Mouse (Mus musculus) embryonic facial prominence, embryonic 14.5 days (tissue): ENCODE results near the gene Ap1s3. TPM values are rescaled to one million over a fixed set of nuclear protein-coding genes. Genes with fewer than 3 reads are reported as not detected.

ENCODE experiments used
- ATAC-seq: fragments of 200-750 bp; cut with Nextera tagmentation; 2 replicates; pipeline ENCODE4 v1.8.0; 2017; ENCODE audit warnings: low read depth, moderate number of reproducible peaks, moderate TSS enrichment
- DNase-seq: peaks from one replicate; pipeline ENCODE4 v3.0.0-alpha.2; 2015; ENCODE audit warnings: low spot score
- H3K27ac ChIP-seq: fragments of 300-500 bp; sonication (generic); replicated peaks from 2 replicates; pipeline ENCODE4 v1.5.1; 2014; ENCODE audit warnings: low read depth, mild to moderate bottlenecking, low read length, moderate library complexity
- H3K27me3 ChIP-seq: fragments of 300-500 bp; sonication (generic); replicated peaks from 2 replicates; pipeline ENCODE4 v1.6.1; 2014; ENCODE audit warnings: low read length; ENCODE audit not compliant: control insufficient read depth, insufficient read depth
- H3K36me3 ChIP-seq: fragments of 300-500 bp; sonication (generic); 2 replicates; pipeline ENCODE4 v1.6.1; 2014; ENCODE audit warnings: low read length, mixed read lengths; ENCODE audit not compliant: control insufficient read depth, insufficient read depth
- H3K4me1 ChIP-seq: fragments of 300-500 bp; sonication (generic); 2 replicates; pipeline ENCODE4 v1.6.1; 2014; ENCODE audit warnings: antibody characterized with exemption, low read length; ENCODE audit not compliant: control insufficient read depth, insufficient read depth
- H3K4me2 ChIP-seq: fragments of 300-500 bp; sonication (generic); 2 replicates; pipeline ENCODE4 v1.6.1; 2014; ENCODE audit warnings: low read depth, mild to moderate bottlenecking, low read length, moderate library complexity, mixed read lengths
- H3K4me3 ChIP-seq: fragments of 300-500 bp; sonication (generic); 2 replicates; pipeline ENCODE4 v1.5.1; 2014; ENCODE audit warnings: low read depth, mild to moderate bottlenecking, low read length
- H3K9ac ChIP-seq: fragments of 300-500 bp; sonication (generic); 2 replicates; pipeline ENCODE4 v1.6.1; 2014; ENCODE audit warnings: low read depth, mild to moderate bottlenecking, low read length, moderate library complexity, mixed read lengths
- H3K9me3 ChIP-seq: fragments of 300-500 bp; sonication (generic); 2 replicates; pipeline ENCODE4 v1.6.1; 2016; ENCODE audit warnings: low read length; ENCODE audit not compliant: control insufficient read depth
- WGBS: fragments of 180-500 bp; shearing (Covaris S2); extraction: QIAGEN DNeasy Blood & Tissue Kit; methylation state at CpG from one replicate; pipeline ENCODE4 v1.1.7; 2014; 5-methylcytosine and 5-hydroxymethylcytosine counted together
- polyA plus RNA-seq: library from polyadenylated mRNA; unstranded; fragments of >200 nt; fragmentation: Nextera tagmentation; extraction: Ambion mirVana; gene quantifications from 2 replicates; pipeline ENCODE4 v1.2.1, GENCODE M21; 2014

Ap1s3 gene
- polyA plus RNA-seq, 1 experiment from 2014 or later = 0.31 TPM

DNA sequence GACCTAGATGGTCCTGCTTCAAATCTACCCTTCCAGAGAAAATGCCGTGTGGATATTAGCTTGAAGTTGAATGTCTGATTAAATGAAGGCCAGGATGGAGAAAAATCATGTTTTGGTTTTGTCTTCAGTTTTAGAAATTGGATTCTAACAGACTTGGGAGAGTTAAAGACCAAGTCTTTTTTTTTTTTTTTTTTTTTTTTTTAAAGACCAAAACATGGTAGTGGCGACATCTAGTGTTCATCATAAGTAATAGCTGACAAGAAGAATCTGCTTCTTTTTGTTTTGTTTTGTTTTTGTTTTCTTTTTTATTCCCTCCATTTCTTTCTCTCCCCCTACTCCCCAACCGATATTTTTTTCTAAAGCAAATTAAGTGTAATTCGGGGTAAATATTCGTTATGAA is 11.2 kb upstream of the Ap1s3 start:
- H3K4me3 ChIP-seq = no peak overlapping the region
- H3K36me3 ChIP-seq = no peaks in the 10 kb centered on the region
- ATAC-seq (no peak), DNase-seq (no peak)
- WGBS = 11% methylated on average over 5 of the region's 5 CpGs
- H3K9ac ChIP-seq = no peak overlapping the region
- H3K27me3 ChIP-seq = no peaks in the 10 kb centered on the region
- H3K4me2 ChIP-seq = no peak overlapping the region
- H3K27ac ChIP-seq = no peak overlapping the region
- H3K4me1 ChIP-seq = no peaks in the 10 kb centered on the region
- H3K9me3 ChIP-seq = 0 out of 2 replicates have a peak, but pooled peaks cover 2% of the 10 kb centered on the region

DNA sequence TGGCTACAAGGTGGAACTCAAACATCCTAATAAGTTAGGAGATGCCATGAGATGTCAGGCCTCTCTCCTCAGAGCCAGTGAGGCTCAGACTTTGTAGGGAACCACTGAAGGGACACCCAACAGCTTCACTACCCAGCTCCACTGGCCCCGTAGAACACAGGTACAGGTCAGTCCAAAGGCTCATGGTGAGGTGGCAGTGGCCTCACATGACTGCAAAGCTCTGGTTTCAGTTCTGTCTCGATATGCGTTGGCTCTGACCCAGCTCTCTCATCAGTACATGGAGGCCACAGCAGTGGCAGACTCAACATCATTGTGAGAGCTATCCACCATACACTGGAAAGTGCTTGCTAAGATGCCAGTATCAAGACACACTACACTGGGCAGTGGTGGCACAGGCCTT is 9.0 kb upstream of the Ap1s3 start:
- H3K36me3 ChIP-seq = no peaks in the 10 kb centered on the region
- 82% methylated on average over 3 of the region's 3 CpGs for WGBS
- no peak for ATAC-seq
- no peak overlapping the region for H3K9ac ChIP-seq
- no peaks in the 10 kb centered on the region for H3K4me1 ChIP-seq
- no peak overlapping the region for H3K4me2 ChIP-seq
- no peaks in the 10 kb centered on the region for H3K9me3 ChIP-seq
- H3K27me3 ChIP-seq = no peaks in the 10 kb centered on the region
- no peak for DNase-seq
- no peak overlapping the region for H3K4me3 ChIP-seq
- no peak overlapping the region for H3K27ac ChIP-seq

- Histone ChIP-seq H3K36me3 (no peaks in the 10 kb centered on the region), H3K4me2 (no peak overlapping the region), H3K27me3 (0 out of 2 replicates have a peak, but pooled peaks cover 10% of the 10 kb centered on the region), H3K9ac (no peak overlapping the region), H3K27ac (no peak overlapping the region), H3K9me3 (no peaks in the 10 kb centered on the region), H3K4me3 (no peak overlapping the region), H3K4me1 (no peaks in the 10 kb centered on the region)
- DNase-seq = no peak
- 72% methylated on average over 8 of the region's 8 CpGs for WGBS
- no peak for ATAC-seq
Observed at GRCm38 (mm10) chr1:79678117-79678684, 6.4 kb upstream of the Ap1s3 start.

DNA sequence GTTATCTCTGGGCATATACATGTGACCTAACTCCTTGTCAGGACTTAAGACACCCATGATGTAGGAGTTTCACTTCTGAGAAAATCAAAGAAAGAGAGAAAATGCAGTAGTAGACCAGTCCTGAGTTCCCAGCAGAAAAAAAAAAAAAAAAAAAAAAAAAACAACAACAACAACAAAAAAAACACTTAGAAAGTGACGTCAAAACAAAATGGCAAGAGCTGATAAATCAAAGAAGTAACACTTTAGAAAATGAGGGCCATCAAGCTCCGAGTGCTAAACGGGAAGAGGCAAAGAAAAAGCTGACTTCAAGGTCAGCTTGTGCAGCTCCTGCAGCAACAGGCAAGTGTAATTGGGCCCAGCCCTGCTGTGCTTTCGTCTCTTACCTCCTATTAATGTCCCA is 3.9 kb upstream of the Ap1s3 start:
- ATAC-seq = no peak
- no peak for DNase-seq
- peaks cover 26% of the 10 kb centered on the region for H3K27me3 ChIP-seq
- no peaks in the 10 kb centered on the region for H3K36me3 ChIP-seq
- 53% methylated on average over 4 of the region's 4 CpGs for WGBS
- no peaks in the 10 kb centered on the region for H3K9me3 ChIP-seq
- peaks cover 4% of the 10 kb centered on the region; the same call in 1 of the 2 replicates for H3K4me1 ChIP-seq
- H3K27ac ChIP-seq = no peak overlapping the region
- no peak overlapping the region for H3K4me2 ChIP-seq
- no peak overlapping the region for H3K9ac ChIP-seq
- no peak overlapping the region for H3K4me3 ChIP-seq

GRCm38 (mm10) chr1:79671196-79671542 is 603 bp downstream of the Ap1s3 start:
- Histone ChIP-seq H3K27me3 (peaks cover 32% of the 10 kb centered on the region), H3K4me2 (peak overlapping the region; percentile 96), H3K9me3 (no peaks in the 10 kb centered on the region), H3K9ac (peak overlapping the region; percentile 66), H3K4me1 (peaks cover 5% of the 10 kb centered on the region; the same call in 1 of the 2 replicates), H3K27ac (no peak overlapping the region), H3K36me3 (no peaks in the 10 kb centered on the region), H3K4me3 (peak overlapping the region; percentile 66)
- whole genome bisulfite sequencing = 0% methylated on average over 11 of the region's 11 CpGs
- DNase-seq (peak; percentile 11), ATAC-seq (no peak)

GRCm38 (mm10) chr1:79669419-79669974 is 2.3 kb downstream of the Ap1s3 start:
- H3K36me3 ChIP-seq = no peaks in the 10 kb centered on the region
- H3K4me1 ChIP-seq = peaks cover 5% of the 10 kb centered on the region; the same call in 1 of the 2 replicates
- DNase-seq (no peak), ATAC-seq (no peak)
- H3K27me3 ChIP-seq = peaks cover 32% of the 10 kb centered on the region
- no peak overlapping the region for H3K4me3 ChIP-seq
- no peak overlapping the region for H3K27ac ChIP-seq
- no peak overlapping the region for H3K4me2 ChIP-seq
- WGBS = 82% methylated on average over 9 of the region's 9 CpGs
- H3K9me3 ChIP-seq = no peaks in the 10 kb centered on the region
- no peak overlapping the region for H3K9ac ChIP-seq

DNA sequence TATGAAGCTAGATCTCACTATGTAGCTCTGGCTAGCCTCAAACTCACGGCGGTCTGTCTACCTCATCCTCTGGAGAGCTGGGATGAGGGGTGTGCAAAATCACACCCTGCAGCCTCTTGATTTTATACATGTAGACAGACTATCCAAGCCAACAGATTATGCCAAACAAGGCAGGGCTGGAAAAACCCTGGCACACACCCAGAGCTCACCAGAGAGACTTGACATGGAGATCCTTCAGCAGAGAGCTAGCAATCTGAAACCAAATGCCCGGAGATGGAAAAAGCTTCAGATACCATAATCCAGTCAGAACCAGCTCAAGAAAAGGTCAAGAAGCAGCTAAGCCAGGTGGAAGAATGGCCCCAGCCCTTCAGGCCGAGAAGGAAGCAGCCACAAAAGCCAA is 6.9 kb downstream of the Ap1s3 start:
- no peaks in the 10 kb centered on the region for H3K36me3 ChIP-seq
- H3K9me3 ChIP-seq = no peaks in the 10 kb centered on the region
- H3K4me3 ChIP-seq = no peak overlapping the region
- WGBS = 86% methylated on average over 4 of the region's 4 CpGs
- no peaks in the 10 kb centered on the region for H3K4me1 ChIP-seq
- H3K9ac ChIP-seq = no peak overlapping the region
- no peak overlapping the region for H3K4me2 ChIP-seq
- H3K27ac ChIP-seq = no peak overlapping the region
- DNase-seq = no peak
- H3K27me3 ChIP-seq = no peaks in the 10 kb centered on the region
- no peak for ATAC-seq

DNA sequence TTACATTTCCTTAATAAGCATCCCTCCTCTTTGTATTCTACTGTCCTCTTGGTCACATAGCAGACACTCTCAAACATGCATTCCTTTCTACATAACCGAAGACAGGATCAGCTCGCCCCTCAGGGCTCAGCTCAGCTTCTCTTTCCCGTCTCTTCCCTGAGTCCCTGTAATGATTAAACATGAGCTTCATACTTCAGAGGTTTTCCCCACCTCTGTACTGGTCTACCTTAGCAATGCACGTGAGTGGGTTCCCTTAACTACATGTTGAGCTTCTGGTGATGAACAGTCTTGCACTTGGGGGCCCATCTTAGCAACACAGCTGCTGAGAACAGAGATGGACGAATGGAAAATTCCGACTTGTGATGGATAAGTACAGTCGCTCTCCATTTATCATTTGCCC is 12.2 kb downstream of the Ap1s3 start:
- Histone ChIP-seq H3K9me3 (no peaks in the 10 kb centered on the region), H3K4me1 (no peaks in the 10 kb centered on the region), H3K4me2 (no peak overlapping the region), H3K36me3 (no peaks in the 10 kb centered on the region), H3K9ac (no peak overlapping the region), H3K4me3 (no peak overlapping the region), H3K27ac (no peak overlapping the region), H3K27me3 (no peaks in the 10 kb centered on the region)
- no peak for DNase-seq
- ATAC-seq = no peak
- WGBS = 78% methylated on average over 7 of the region's 7 CpGs

DNA sequence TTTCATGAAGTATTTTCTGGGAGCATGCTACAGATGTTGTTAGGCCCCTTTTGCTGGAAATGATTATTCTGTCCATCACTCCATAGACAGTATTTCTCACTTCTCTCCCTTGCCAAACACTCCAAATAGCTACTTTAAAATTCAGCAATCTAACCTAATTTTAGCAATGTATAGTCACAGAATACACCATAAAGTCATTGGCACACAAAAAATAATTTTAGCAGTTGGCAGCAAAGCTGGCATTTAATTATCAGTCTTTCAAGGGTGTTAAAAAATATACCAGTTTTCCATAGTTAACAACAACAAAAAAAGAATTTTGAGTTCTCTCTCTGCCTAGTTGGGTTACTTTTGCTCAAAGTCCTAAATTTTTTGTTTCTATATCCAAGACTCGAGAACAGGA is 14.4 kb downstream of the Ap1s3 start:
- Histone ChIP-seq H3K4me3 (no peak overlapping the region), H3K4me2 (no peak overlapping the region), H3K36me3 (no peaks in the 10 kb centered on the region), H3K27ac (no peak overlapping the region), H3K9ac (no peak overlapping the region), H3K9me3 (no peaks in the 10 kb centered on the region), H3K4me1 (no peaks in the 10 kb centered on the region), H3K27me3 (no peaks in the 10 kb centered on the region)
- DNase-seq (no peak), ATAC-seq (no peak)
- WGBS = 59% methylated on average over 1 of the region's 1 CpGs
